Mouse (Mus musculus) testis, adult 2 months (tissue): ENCODE data around the gene E030018B13Rik.

Experiments used
- CTCF ChIP-seq: fragments of 200-500 bp; IDR thresholded peaks from 2 replicates; pipeline ENCODE4 v1.5.1; 2012; ENCODE audit warnings: low read depth, mild to moderate bottlenecking, inconsistent platforms, low read length, moderate library complexity; ENCODE audit not compliant: control insufficient read depth, insufficient read depth, insufficient replicate concordance
- POLR2A ChIP-seq: fragments of 200-500 bp; IDR thresholded peaks from 2 replicates; pipeline ENCODE4 v1.6.1; 2012; ENCODE audit warnings: low read depth, mild to moderate bottlenecking, inconsistent platforms, low read length, moderate library complexity; ENCODE audit not compliant: control insufficient read depth

- TF ChIP-seq POLR2A (no peak), CTCF (no peak)
These were observed 17.9 kb downstream of the E030018B13Rik start for GRCm38 (mm10) chr7:63934530-63934929.
